Mouse (Mus musculus): ENCODE data around the gene Gsg1l.

Gene Gsg1l

GRCm38 (mm10) chr7:126080949-126081654 lies 1.1 kb downstream of the Gsg1l start:
- DNase-seq = no peak

GRCm38 (mm10) chr7:126076935-126077334 lies 5.3 kb downstream of the Gsg1l start:
- DNase-seq = no peak

- no peak for DNase-seq
These were observed 7.2 kb downstream of the Gsg1l start for GRCm38 (mm10) chr7:126075058-126075457.

- DNase-seq = no peak
These were observed 11.9 kb downstream of the Gsg1l start for GRCm38 (mm10) chr7:126070321-126070720.

- DNase-seq = no peak
These were observed 15.4 kb downstream of the Gsg1l start for GRCm38 (mm10) chr7:126066777-126067176.

DNA sequence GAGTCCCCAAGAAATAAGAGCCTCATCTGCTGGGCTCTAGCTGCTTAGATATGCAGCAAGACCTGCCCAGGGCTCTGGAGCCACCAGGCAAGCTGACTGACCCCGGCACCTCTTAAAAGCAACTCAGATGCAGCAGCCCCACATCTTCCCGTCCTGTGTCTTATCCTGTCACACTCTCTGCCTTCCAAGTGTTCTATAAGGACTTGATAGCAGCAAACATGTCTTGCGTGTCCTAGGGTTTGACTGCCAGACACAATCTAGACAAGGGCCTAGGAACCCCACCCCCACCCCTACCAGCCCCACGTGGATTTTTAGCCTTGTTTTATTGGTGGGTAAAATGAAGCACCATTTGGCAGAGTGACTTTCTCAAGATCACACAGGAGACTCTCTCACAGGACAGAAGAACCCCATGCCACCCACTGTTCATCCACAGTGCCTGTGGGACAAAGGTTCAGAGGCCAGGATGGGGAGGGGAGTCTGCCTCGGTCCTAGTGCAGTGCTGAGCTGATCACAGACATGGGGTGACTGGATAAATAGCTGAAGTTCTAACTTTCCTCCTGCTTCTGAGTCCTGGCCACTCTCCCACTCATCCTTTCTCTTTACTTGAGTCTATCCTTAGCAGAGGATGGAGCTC lies 16.9 kb downstream of the Gsg1l start:
- no peak for DNase-seq

DNA sequence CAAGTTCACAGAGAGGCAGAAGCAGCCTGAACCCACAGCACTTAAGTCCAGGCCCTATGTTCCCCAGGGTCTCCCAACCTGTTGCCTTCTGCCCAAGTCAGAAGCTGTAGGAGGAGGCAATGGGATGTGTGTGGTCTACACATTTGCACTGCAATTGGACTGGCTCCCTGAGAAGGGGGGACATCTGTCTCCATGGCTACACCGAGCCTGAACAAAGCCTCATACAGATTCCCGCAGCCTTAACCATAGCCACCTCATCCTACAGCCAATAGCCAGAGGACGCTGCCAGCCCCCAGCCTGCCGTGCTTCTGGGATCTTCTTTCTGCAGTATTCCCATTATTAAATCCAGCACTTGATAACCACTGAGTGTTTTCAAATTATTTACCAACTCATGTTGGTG lies 20.0 kb downstream of the Gsg1l start:
- DNase-seq = no peak

DNA sequence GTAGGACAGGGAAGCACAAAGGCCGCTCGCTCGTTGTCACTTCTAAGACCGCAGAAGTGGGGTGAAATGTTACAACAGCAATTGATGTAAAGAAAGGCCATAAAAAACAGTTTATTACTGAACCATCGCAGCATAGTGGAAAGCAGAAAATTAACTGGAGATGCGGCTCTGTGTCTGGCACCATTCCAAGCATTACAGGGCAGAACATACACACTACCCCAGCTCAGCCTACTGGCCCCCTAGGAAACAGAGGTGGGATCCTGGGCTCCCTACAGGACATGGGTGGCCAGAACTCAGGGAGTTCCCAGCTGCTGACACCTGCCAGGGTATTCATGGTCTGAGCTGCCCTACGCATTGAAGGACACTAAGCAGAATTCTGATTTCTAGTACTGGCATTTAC lies 23.3 kb downstream of the Gsg1l start:
- DNase-seq = no peak

DNA sequence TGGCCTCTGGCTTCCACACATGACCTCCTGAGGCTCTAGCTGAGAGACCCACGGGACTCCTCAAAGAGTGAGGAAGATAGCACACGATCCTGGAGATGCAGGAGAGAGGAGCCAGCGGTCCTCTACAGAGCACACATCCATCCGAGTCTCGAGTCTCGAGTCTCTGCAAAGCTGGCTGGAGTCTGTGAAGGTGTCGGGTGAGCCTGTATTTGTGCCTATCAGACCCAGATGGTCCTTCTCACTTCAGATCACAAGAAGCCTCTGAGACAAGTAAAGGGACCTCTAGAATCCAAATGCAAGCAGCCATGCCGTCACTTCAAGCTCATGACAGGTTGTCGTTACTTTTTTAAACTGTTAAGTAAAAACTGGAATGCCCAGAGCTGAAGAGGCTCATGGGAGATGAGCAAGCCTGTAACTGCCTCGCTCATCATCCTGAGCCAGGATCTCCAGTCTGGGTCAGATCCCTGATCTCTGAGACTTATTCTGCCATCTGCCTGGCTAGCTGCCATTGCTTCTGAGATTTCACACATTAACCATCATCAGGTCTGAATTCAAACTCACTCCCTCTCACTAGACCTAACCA lies 24.8 kb downstream of the Gsg1l start:
- no peak for DNase-seq

- no peak for DNase-seq
These were observed 27.6 kb downstream of the Gsg1l start for GRCm38 (mm10) chr7:126054574-126054973.

- DNase-seq = no peak
These were observed 28.6 kb downstream of the Gsg1l start for GRCm38 (mm10) chr7:126053618-126054017.

DNA sequence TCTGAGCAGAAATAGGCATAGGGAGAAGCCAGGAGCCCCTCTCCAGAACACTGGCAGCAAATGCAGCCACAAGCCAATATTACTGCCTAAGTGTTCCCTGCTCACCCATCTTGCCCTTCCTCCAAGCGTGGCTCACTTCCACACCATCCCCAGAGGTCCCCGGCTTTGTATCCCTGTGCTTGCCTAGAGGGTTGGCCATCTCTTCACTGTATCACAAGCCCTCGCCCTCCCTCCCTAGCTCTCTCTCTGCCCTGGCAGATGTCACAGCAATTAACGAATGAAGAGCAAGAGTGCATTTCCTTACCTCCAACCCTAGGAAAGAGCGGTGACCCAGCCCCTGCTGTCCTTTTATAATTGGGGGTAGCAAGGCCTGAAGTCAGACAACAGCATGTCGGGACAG lies 30.3 kb downstream of the Gsg1l start:
- DNase-seq = no peak

DNA sequence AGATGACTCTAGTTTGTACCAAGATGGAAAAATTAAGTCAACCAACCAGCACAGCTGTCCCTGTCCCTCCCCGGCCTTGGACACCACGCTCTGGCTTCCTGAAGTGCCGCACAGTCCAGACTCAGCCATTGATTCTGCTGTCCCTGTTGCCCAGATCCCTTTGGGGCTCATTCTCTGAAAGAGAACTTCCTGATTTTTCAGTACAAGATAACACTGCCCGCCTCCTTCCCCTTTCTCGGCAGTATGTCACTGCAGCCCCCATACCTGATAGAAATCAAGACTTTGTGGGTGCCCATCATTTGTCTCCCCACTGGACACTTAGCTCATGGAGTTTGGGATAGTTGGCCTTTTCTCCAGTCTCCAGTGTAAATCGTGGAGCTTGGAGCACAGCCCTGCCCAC lies 37.1 kb downstream of the Gsg1l start:
- no peak for DNase-seq

DNA sequence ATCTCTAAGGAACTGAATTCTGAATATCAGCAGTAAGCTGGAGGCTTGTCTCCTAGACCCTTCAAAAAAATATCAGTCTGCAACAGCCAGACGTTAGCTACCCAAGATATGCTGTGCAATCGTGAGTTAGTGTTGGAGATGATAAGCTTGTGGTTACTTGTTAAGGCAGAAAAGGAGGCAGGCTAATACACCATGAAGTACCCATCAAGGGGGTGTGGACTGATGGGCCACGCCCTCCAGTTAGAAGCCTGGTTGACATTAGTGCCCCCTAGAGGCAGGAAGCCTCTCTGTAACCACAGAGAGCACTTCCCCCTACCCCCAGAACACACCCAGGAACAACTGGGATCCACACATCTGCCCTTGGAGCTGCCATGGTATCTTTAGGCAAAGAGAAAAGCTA lies 39.9 kb downstream of the Gsg1l start:
- peak; percentile 44 for DNase-seq

GRCm38 (mm10) chr7:126040794-126041526 lies 41.3 kb downstream of the Gsg1l start:
- no peak for DNase-seq

- DNase-seq = no peak
These were observed 42.4 kb downstream of the Gsg1l start for GRCm38 (mm10) chr7:126039847-126040246.

GRCm38 (mm10) chr7:126039247-126039835 lies 42.9 kb downstream of the Gsg1l start:
- DNase-seq = no peak

- DNase-seq = peak; percentile 48
These were observed 43.6 kb downstream of the Gsg1l start for GRCm38 (mm10) chr7:126038366-126039246.

DNA sequence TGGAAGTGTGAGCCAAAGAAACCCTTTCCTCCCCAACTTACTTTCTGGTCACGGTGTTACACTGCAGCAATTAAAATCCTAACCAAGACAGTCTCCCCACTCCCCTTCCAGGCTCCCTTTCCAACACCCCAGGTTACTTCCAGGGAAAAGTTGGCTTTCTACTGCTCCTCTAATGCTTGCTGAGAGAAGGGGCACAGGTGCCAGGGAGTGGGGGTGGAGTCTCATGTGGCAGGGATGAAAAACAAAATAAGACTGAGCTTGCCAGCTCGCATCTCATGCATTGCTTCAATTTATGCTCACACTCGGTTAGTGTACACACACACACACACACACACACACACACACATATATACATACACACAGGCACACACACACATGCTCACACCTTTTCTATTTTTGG lies 46.9 kb downstream of the Gsg1l start:
- no peak for DNase-seq

GRCm38 (mm10) chr7:126032776-126033209 lies 49.4 kb downstream of the Gsg1l start:
- DNase-seq = no peak

- no peak for DNase-seq
These were observed 49.9 kb downstream of the Gsg1l start for GRCm38 (mm10) chr7:126032365-126032755.
